Mouse (Mus musculus) retina, postnatal 7 days (tissue): ENCODE measurements around the gene Sec1.

Experiments
- DNase-seq: peaks from one replicate; pipeline ENCODE4 v3.0.0-alpha.2; 2012; ENCODE audit warnings: low read depth, low spot score

Gene Sec1

DNA sequence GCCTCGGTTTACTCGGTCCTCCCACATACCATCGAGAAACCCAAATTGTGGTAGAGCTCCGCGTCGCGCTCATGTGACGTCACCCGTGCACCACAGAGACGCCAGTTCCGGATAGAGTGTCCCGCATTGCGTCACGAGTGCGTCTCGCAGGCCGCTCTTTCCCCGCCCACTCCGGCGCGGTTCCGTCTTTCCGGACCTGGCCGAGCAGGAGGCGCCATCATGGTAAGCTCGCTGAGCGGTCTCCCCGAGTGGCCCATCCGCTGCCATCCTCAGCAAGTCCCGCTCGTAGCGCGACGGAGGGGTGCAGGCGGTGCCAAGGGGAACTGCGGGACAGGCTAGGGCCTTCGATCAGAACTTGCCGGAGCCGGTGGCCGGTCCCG is 23.7 kb upstream of the Sec1 start, which contains the start of gene Sphk2:
TSS of gene Sphk2 (minus strand) at position 85 of the 380 bp plus-strand sequence.
- DNase-seq = peak; percentile 97

DNA sequence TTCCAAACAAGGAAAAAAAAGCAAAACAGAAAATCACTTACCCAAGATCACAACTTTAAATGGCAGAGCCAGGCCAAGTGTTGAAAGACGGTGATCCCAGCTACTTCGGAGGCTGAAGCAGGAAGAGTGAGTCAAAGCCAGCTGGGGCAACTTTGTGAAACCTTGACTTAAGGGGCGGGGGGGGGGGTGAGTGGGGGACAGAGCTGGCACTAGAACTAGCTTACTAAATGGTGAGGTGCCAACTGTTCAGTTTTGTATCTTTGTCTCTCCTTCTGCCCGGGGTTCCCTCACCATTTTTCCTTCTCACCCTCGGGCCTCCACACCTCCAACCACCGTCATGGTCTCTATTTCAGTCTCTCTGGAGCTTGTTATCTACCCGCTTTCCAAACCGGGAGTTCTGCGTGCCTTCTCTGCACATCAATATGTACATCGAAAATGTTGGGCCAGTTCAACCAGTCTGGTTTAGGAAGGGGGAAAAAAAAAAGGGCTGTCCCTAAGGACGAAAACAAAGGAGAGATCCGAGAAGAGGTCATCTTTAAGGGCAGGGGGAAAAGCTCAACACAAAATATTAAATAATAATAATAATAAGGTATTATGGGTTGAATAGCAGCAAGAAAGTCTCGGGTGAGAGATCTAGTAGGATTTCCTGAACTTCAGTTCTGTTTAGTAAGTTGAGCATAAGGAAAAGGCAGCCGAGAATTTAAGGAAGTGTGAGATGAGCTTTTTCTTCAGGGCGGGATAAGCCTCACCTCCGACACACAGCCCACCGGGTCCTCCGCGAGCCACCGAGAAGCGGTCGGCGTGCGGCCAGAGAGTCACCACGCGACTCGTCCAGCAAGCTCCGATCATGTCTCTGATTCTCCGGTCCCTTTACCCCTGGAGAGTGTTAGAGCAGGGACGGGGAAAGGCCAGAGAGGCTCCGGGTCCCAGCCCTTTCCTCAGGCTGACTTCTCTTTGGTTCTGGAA is 23.0 kb upstream of the Sec1 start:
- no peak for DNase-seq

DNA sequence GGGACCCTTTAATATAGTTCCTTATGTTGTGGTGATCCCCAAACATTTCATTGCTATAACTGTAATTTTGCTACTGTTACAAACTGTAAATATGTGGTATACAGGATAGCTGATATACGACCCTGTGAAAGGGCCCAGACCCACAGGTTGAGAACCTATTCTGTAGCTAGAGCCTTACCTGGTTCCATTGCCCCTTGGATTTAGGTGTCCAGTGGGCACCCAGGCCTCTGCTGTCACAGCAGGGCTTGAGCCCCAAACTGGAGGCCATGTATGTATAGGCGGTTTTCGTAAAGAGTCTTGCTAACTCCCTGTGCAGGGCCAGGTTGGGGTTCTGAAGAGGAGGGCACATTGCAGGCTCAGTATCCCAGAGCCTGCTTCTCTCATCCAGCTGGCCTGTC is 22.3 kb upstream of the Sec1 start:
- no peak for DNase-seq

DNA sequence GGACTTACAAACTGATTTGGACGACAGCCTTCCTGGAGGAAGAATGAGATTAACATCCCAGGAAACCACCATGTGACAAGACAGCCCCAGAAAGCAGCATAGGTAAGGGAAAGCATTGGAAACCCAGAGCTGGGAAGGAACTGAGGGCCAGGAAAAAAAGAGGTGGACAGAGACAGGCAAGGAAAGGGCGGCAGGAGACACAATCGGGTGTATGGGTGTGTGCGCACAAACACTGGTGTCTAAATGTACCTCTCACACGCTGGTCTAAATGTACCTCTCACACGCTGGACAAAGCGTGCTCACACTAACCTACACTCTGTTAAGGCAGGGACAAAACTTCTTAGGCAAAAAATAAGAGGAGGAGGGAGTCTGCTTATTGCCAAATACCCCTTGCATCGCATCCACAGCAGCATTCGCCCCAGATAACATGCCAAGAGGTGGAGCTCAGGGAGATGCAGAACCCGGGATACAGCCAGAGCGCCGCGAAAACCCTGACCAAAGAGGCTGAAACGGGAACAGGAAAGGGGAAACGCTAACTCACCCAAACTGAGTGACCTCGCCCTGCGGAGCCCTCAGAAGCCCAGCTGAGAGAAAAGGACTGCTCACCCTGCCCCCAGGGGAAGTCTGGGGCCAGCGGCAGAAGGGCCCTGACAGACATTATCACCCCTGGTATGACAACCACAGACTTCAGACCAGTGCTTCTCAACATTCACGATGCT is 21.7 kb upstream of the Sec1 start:
- DNase-seq = no peak

DNA sequence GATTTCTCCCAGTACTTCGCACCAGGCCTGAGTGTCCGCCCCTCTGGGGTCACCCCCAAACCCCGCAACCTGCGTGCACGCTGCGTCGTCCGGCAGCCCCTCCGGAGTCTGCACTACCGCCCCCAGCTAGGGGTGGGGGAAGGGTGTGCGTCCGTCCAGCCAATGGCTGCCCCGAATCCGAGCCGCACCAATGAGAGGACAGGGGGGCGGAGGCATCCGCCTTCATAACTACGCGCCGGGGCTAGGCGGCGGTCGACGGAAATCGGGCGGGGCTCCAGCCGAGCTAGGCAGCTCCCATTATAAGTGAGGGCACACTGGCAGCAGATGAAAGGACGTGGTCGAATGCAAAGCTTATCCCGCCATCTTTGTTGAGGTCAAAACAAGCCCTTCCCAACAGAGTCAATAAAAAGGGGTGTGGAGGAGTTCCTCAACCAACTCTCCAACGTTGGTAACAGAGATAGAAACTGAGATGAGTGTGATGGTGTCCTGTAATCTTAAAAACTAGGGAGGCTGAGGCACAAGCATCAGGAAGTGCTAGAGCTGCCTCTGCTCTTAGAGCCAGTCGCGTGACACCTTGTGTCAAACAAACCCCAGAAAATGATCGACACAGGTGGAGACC is 21.0 kb upstream of the Sec1 start, which contains the start of gene Rpl18:
TSS of gene Rpl18 (plus strand) at position 368 of the 619 bp plus-strand sequence.
- DNase-seq = peak; percentile 89

DNA sequence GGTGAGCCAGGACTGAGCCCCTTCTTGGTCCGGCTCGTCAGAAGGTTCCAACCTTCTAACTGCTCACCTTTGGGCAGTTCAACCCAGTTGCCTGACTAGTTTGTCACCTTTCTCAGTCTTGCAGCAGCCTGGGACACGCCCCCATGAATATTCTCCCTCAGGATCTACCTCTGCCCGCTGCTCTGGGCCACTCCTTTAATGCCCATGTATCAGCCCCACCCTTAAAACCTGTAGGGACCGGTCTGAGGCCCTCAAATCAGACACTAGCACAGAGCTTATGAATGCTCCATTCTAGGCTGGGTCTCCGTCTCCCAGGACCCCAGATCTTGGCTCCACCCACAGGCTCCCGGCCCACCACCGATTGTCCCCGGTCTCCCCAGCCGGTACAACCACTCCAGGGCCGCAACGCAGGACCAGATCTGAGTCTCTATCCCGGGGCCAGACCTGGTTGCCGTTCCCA is 20.5 kb upstream of the Sec1 start:
- DNase-seq = no peak

DNA sequence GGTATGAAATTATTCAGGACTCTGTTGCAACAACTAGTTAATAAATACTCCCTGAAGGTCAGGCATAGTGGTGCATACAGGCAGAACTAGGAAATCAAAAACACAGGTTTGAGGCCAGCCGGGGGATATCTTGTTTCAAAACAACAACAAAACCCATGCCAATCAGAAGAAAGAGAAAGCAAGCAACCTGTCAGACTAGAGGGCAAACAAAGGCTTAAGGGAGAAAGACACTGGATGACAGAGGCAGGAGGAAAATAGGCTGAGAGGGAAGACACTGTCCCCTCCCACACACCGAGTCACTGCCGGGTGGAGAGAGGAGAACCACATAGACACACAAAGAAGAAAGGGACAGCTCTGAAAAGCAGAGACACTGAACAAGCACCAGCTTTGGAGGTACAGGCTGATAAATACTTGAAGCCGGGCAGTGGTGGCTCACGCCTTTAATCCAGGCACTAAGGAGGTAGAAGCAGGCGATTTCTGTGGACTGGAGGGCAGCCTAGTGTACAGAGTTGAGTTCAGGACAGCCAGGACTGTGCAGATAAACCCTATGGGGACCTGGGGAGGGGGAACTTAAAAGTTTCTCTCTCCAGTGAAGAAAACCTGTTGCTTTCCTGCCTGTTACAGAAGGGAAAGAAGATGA is 19.8 kb upstream of the Sec1 start:
- no peak for DNase-seq

DNA sequence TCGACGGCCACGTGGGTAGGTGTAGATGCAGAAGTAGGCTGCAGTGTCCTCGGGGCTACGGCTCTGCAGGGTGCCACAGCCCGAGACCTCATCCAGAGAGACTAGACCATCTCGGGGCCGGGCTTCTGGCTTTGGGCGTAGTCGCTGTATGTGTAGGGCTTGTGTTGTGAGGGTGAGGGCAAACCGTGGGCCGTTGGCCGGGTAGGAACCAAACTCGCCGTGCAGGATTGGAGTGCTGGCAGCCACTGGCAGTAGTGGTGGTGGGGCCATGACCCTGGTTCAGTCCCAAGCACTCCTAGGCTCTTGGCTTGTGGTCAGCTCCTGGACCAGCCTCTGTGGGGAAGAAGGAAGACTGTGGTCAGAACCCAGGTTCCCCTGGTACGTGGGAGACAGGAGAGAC is 19.2 kb upstream of the Sec1 start:
- DNase-seq = no peak

DNA sequence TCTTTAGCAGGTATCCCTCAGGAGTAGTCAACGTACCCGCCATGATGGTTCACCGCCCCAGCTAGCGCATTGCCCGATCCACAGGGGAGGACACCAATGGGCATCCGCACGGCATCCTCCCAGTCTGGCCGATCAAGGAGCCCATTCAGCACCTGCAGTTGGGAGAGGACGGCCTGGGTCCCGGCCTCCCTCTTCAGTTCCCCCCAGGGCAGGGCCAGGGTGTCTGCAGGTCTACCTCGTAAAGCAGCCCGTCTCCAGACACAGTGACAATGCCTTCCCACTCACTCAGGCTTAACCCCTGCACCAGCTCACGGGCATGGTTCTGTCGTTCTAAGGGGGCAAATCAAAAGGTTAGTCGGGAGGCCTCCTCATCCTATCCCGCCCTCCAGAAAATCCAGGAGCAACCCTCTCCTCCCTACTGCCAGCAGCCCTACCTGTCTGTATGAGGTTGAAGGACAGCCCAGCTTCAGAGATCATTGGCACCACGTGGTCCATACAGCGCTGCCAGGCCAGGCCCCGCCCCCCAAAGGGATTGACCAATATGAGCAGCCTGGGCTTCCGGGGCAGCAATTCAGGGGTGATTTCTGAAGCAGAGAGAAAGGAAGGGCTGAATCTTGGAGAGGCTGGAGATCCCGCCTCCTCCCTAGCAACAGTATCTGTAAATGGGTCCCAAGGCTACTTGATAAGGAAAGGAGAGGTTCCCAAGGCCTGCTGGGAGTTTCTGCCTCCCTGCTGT is 18.0 kb upstream of the Sec1 start:
- no peak for DNase-seq

DNA sequence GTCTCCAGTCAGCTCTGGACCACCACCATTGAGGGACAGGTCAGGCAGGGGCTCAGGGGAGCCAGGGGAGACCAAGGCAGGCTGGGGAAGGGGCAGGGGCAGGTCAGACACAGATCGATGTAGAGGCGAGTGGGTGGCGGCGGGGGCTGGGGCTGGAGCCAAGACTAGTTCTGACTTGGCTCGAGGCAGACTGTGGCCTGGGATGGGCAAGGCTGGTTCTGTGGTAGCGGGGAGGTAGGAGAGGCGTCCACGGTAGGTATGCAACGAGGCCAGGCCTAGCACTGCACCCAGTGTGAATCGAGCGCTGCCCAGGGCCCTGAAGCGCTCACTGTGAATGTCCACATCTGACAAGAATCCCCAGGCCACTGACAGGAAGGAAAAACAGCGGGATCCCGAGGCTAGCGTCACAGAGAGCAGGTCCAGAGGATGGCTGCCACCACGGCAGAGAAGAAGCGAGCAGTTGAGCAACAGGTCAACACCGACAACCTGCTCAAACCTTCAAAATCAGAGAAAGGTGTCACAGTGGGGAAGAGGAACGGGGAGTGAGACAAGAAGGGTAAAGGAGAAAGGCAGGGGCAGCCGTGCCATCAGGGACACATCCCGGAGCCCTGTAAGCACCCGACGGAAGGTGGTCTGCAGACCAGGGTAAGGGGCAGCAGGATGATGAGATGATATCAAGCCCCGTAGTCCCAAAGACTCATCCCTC is 17.3 kb upstream of the Sec1 start:
- DNase-seq = no peak

DNA sequence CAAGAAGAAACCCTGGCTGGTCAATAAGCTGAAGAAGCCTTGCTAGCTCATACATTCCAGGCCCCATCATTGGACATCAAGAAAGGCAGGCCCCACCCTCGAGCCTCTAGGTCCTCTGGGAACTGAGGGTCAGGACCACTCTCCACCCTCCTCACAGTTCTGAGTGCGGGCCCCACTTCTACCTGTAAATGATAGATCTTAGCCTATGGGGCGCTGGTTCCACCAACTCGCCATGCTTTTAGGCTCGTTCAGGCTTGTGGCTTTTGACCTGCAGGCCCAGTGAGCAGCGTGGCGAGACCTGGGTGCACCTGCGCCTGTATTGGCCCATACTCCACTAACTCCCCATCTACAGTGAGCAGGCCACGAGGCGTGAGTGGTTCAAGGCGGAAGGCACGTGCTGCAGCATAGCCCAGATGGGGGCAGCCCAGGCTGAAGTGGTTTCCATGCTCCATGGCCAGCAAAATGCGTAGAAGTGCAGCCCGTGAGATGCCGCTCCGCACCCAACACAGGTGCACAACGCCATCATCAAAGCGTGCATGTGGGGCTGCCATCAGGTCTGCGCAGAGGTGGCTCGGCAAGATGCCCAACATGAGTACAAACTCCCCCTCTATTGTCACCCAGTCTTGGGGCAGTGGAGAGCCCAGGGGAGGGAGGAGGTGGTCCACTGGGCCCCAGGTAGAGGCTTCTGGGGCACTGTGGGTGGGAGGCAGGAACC is 16.4 kb upstream of the Sec1 start:
- no peak for DNase-seq

DNA sequence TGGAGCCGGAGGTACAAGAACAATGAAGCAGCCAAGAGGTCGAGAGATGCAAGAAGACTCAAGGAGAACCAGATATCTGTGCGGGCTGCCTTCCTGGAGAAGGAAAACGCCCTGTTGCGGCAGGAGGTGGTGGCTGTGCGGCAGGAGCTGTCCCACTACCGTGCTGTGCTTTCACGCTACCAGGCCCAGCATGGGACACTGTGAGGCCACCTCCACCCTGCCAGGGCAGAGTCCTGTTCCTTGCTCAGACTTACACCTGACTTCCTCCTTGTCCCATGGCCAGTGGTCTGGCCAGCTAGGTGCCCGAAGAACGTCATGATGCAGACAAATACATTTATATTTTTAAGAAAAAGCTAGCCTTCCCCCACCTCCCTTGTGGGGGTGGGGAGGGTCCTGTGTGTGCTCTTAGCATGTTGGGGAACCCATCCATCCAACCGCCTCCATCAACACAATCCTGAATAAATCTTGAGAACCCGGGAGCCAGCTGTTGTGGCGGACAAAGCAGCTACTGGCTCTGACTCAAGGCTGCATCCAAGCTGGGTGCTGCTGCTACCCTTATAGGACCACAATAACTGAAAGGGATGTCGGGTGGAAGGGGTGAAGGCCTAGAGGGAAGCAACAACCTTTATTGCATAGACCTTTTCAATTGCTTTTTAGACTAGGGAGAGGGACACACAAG is 15.6 kb upstream of the Sec1 start:
- no peak for DNase-seq

DNA sequence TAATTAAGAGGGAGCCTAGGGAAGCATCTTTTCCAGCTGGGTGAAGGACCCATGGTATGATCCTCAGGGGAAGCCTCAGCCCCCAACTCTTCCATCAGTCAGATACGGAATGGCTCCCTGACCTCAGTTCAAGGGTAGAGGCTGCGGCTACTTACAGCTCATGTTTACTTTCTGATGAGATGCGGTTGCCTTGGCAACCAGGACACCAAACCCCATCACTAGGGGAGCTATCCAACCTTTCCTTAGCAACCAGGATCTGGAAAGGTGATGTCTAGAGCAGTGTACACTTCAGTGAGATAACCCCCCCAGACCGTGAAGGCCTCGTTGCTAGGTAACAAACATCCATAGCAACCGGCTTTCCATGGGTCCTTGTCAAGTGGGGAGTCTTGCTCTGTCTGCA is 14.8 kb upstream of the Sec1 start:
- DNase-seq = no peak

DNA sequence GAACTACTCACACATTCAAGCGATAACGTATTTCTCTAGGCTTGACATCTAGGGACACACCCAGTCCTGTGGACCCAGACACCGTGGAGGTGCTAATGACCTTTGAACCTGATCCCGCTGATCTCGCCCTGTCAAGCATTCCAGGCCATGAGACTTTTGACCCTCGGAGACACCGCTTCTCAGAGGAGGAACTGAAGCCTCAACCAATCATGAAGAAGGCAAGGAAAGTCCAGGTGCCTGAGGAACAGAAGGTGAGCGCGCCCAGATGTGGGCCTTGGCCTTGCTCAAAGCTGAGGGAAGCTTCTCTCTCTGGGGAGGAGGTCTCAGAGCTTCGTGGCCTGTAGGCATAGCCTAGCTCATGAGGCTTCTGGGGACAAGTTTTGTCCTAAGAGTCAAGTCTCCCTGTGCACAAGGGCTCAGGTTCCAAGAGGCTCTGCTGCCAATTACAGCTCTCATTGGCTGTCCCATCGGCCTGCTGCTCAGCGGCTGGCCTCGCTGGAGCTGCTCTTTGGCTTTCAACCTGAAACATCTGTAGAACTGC is 14.1 kb upstream of the Sec1 start:
- no peak for DNase-seq

DNA sequence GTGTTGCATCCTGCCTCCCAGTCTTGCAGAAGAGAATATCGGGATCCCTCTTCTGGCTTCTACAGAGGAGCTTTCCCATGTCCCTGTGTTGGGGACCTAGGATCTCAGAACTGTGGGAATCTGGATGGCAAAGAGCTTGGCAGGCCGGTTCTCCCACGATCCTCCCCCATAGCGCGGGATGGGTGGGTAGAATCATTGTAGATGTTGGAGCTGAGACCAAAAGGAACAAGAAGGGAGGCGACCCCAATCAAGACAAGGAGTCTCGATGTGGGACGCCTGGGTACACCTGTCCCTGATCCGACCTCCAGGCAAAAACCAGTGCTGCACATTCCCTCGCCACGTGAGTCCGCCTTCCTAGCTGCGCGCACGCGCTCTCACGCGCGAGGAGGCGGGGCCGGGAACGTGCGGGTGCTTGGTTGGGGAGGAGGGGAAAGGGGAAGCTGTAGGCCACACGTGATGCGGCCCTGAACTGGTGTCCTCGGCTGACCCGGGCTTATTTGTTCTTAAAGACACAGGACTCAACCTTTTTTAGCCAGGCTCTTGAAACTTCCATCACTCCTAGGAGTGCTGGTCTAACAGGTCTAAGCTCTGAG is 13.3 kb upstream of the Sec1 start:
- DNase-seq = peak; percentile 92

DNA sequence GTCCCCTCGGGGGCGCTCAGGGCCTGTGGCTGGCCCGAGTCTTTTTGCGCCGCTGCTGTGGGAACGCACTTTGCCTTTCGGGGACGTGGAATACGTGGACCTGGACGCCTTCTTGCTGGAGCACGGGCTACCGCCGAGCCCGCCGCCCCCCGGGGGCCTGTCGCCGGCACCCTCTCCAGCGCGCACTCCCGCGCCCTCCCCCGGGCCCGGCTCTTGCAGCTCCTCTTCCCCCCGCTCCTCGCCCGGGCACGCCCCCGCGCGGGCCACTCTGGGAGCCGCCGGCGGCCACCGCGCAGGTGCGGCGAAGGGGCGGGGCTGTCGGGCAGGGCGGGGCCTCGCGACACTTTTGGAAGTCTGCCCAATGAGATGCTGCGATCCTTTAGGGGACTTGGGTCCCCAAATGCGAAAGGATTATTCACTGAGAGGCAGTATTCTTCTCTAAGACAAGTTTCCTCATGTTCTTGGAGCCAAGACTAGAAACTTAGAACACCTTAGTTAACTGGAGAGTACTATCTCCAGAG is 12.6 kb upstream of the Sec1 start:
- DNase-seq = peak; percentile 75

DNA sequence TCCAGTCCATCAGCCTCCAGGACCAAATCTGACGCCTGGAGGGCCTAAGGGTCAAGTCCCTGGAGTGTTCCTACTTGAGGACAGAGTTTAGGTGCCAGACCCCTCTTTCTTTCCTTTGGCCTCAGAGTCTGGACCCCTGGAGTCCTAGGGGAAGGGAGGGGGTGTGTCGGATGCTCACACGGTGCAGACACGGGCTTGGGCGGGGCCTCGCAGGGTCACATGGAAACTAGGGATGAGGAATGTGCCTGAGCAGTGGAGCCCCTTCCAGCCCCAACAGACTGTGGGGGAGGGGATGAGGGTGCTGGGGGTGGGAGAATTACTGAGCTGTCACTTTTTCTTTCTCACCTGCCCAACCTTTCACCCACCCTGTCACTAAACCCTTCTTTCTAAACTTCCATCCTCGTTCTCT is 11.7 kb upstream of the Sec1 start:
- DNase-seq = no peak

DNA sequence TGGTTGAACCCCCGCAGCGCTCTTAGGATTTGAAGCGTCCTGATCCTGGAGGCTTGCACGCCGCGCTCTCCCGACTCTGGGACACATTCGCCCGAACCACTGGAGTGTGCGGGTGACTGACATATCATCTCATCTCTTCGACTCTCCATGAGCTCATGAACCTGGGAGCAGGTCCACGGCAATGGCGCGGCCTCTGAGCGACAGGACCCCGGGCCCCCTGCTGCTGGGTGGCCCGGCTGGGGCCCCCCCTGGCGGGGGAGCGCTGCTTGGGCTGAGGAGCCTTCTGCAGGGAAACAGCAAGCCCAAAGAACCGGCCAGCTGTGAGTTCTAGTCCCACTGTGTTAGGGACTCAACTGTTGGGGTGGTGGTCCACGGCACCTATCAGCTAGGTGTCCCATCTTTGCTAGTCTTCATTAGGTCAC is 11.3 kb upstream of the Sec1 start:
- DNase-seq = no peak
